Mouse (Mus musculus) spleen, adult 2 months (tissue): ENCODE measurements at regions not wholly inside any gene's neighbourhood (a gene's known extent, or its start where the extent isn't known, plus 50 kb on each side); places are given as distances from the start of the nearest gene placed in this dataset.

Experiments used
- CTCF ChIP-seq: fragments of 200-500 bp; IDR thresholded peaks from 2 replicates; pipeline ENCODE4 v1.5.1; 2011; ENCODE audit warnings: mild to moderate bottlenecking, inconsistent platforms; ENCODE audit not compliant: insufficient read depth, insufficient read length, insufficient replicate concordance; ENCODE audit errors: extremely low read depth
- POLR2A ChIP-seq: fragments of 200-500 bp; IDR thresholded peaks from 2 replicates; pipeline ENCODE4 v1.6.1; 2011; ENCODE audit warnings: low read depth, low read length, inconsistent platforms

GRCm38 (mm10) chr11:31812215-31812614 is 59.8 kb upstream of the Cpeb4 start:
- no peak for TF ChIP-seq CTCF
- no peak for TF ChIP-seq POLR2A
